Mouse (Mus musculus): ENCODE results near the gene Dnajc5. TPM values are rescaled to one million over a fixed set of nuclear protein-coding genes. Genes with fewer than 3 reads are reported as not detected.

The Dnajc5 gene
- polyA plus RNA-seq, 1 experiment: 52.7 TPM

DNA sequence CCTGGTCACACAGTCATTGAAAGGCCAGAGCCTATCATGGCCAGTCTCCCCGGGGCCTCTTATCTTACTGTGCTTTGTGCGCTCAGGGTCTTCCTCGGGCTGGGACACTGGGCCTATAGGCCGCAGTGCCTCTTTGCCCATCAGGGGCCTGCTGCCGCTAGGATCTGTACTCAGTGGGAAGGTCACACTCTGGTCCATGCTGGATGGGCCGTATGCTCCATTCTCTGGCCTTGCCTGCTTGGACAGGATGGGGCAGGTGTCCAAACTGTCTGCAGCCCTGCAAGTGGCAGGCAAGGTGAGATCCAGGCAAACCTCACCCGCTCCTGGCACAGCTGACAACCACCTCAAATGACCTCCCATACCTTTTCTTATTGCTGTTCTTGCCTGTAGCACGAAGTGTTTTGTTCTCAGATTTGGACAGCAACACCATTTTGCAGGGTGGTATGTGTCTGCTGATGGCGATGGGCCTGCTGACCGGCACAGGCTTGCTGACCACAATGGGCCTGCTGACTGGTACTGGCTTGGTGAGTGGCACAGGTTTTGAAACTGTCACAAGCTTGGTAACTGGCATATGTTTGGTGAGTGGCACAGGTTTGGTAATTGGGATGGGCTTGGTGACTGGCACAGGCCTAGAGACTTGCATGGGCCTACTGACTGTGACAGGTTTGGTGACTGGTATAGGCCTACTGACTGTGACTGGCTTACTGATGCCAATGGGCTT is 68.9 kb downstream of the Dnajc5 start:
- no peak for DNase-seq (ENCODE audit: low spot score)

DNA sequence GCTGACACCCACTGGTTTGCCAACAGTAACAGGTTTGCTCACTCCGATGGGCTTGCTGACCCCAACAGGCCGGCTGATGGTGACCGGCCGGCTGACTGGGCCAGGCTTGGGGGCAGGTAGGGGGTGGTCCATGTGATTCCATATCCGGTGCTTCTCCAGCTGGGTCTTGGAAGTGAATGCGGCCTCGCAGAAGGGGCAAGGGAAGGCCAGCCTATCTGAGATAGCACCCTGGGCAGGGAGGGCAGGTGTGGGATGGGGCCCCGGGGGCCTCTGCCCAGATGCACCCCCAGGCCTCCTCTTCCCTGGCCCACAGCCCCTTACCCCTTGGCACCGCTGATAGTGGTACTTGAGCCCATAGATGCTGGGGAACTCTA is 69.4 kb downstream of the Dnajc5 start:
- DNase-seq (ENCODE audit: low spot score): no peak

DNA sequence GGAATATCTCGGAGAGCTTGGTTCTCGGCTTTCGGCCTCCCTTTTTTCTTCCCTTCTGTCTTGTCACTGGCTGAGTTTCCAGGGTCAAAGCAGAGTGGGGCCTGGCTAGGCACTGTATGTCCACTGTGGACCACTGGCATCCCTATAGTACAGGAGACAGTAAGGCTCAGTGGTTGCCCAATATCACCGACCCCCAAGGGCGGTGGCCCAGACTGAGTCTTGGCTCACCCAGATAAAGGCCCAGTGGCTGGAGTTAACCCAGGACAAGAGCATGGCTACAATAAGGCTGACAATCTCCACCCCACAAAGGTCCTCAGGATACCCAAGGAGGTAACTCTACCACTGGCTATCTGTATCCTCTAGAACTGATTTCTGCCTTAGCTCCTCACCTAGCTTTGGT is 70.2 kb downstream of the Dnajc5 start:
- no peak for DNase-seq (ENCODE audit: low spot score)

DNA sequence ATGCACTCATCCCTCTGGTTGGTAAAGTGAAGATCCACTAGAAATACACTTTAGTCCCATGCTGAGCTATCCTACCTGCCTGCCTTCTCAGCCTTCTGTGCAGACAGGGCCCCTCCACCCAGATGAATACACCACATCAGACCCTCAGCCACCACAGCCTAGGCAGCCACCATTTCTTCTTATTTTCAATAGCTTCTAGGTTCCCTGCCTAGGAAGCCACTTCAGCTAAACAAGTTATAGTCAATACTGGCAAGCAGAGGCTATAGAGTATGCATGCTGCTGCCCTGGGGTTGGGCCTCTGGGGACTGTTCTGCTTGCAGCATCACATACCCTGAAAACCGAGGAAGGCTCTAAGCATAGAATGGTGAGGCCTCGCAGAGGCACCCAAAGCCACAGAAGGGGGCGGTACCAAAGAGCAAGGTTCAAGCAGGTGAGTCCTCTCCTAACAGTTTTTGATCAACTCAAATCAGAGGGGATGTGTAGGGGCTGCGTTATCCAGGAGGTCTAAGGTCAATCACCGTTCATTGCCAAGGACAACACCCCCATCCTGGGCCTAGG is 71.3 kb downstream of the Dnajc5 start, which contains the start of gene Prpf6:
Gene Prpf6 (plus strand): TSS at position 341 of the 558 bp plus-strand sequence.
- peak; percentile 20 for DNase-seq (ENCODE audit: low spot score)

DNA sequence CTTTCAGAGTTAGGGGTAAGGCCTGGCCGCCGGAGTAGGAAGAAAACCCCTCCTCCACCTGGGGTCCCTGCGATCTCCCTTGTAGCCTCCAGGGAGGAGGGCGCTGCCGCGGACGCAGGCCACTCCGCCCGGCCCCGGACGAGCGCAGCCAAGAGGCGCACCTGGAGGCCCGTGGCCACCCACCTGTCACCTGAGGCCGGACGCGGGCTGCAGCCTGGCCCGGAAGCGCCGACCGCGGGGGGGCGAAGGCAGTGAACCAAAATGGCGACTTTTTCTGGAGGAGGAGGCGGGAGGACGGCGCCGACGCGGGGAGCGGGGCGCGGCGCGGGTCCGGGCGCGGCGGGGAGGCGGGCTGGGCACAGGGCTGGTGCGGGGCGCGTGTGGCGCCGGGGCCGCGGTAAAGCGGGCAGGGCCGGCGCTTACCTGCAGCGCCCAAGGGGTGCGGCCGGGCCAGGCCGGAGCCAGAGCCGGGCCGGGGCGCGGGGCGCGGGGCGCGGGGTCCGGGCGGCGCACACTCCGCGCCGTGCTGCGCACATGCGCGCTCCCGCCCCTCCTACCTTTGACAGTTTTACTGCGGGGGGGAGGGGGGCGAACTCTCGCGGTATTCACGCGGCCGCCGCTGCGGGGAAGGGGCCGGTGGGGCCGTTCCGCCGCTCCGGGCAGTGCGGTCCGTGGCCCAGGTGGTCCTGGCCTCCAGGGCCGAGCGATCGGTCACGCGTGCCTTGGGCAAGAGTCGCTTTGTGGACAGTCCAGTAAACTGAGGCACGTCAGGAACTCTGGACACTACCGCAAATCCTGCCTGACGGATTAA is 72.2 kb downstream of the Dnajc5 start, which contains the start of gene Zfp512b:
Gene Zfp512b (minus strand): TSS at position 573 of the 811 bp plus-strand sequence.
- DNase-seq (ENCODE audit: low spot score): peak; percentile 72

DNA sequence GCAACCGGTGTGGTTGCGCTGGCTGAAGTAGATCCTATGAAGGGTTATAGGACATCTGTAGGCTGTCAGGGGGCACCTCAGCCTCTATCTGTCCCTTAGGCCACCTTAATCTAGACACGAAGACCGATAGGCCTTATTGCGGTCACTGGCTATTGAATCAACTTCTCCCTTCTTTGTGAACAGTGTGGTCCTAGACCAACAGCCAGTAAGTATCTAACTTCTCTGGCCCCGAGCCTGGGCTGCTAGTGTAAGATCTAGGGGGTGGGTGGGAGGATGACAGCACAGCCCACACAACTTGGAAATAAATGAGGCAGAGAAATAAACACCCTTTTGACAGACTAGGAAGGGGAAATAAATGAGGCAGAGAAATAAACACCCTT is 72.7 kb downstream of the Dnajc5 start:
- no peak for DNase-seq (ENCODE audit: low spot score)

DNA sequence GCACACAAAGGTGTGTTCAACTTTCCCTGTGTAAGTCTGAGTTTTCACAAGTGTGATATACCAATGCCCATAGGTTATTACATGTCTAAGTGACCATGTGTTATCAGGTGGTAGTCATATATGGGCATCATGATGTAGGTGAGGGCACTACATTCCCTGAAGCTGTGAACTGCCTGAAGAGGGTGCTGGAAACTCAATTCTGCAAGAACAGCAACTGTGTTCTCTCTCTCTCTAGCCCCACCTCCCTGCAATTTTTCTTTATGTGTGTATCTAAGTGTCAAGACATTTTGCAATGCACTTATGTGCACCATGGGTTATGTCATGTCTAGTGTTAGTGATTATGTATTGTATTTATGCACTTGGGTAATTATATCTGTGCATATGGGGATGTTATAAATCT is 73.7 kb downstream of the Dnajc5 start:
- no peak for DNase-seq (ENCODE audit: low spot score)

DNA sequence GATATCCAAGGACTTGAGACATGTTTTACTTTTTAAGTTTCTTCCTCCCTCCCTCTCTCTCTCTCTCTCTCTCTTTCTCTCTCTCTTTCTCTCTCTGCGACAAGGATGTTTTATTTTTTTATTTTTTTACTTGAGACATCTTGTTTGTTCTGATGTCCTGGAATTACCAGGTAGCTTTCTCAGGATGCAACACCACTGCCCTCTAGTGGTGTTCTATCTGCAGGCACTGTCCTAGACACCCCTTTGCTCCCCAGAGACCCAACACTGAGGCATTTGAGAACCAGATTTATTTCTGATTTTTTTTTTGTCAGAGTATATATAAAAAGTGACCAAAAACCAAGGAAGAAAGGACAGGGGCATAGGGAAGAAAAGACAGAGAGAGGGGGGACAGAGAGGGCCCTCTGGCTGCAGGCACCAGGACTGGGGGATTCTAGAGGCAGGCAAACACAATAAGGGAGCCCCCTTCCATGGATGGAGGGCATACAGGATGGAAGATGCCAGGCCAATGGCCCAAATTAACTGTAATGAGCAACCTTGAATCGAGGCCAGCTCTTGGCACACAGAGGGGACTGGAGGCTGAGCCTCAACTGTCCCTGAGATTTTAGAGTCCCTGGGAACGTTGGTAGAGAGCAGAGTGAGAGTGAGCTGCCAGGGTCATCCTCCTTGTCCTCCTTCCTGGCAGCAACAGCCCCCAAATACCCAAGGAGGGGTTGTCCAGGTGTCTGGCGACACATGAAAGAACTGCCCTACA is 74.8 kb downstream of the Dnajc5 start:
- no peak for DNase-seq (ENCODE audit: low spot score)

DNA sequence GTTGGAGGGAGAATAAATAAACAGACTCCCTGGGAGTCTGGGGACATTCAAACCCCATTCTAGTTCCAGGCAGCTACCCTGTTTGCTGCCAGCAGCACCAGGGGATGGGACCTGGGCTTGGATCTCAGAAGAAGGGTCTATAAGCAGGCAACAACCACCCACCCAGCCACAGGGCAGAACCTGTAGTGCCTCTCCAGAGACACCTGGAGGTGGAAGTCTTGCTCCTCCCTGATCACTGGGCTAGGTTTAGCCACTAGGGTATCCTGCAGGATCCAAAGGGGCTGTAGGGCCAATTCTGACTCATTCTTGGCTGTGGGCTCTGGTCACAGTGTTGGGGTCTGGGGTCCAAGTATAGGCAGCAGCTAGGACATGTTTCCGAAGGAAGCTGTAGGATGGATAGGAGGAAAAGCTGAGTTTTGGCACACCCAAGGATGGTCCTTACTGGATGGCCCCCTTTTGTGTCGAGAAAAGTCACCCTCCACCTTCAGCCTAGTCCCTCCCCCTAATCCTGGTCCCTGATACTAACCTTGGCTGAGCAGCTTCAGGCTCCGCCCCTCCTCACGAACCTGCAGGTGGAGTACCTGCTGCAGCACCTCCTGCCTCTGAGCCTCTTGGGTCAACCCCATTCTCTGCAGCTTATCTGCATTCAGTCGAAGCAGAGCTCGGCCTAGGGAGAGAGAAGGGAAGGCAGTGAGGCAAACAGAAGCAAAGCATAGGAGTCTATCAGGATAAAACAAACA is 76.1 kb downstream of the Dnajc5 start:
- DNase-seq (ENCODE audit: low spot score): no peak

DNA sequence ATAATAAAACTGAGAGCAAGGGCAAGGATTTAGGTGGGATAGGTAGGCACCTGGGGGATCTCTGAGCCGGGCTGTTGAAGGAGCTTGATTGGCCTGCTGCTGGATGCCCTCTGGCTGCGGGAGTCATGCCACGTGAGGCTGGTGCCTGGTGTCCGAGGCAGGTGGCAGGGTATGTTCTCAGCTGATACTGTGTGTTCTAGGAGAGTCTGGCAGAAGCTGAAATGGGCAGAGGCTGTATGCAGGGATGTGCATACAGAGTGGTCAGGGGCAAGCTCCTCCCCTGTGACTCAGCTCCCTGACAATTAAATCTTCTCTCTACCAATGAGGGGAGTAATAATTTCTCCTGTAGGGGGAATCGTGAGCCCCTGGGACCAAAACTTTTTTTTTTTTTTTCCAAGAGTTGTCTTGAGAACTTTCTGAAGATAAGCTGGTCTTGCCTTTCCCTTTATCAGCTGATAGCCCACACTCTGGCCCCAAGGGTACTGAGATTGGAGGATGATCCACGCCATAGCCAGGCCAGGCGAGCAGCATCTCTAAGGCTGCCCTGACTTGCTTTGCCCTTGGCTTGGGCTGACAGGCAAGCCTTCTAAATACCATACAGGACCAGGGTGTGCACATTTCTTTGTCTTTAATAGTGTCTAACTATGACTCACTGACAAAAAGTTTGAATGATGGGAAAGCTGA is 77.2 kb downstream of the Dnajc5 start:
- no peak for DNase-seq (ENCODE audit: low spot score)

DNA sequence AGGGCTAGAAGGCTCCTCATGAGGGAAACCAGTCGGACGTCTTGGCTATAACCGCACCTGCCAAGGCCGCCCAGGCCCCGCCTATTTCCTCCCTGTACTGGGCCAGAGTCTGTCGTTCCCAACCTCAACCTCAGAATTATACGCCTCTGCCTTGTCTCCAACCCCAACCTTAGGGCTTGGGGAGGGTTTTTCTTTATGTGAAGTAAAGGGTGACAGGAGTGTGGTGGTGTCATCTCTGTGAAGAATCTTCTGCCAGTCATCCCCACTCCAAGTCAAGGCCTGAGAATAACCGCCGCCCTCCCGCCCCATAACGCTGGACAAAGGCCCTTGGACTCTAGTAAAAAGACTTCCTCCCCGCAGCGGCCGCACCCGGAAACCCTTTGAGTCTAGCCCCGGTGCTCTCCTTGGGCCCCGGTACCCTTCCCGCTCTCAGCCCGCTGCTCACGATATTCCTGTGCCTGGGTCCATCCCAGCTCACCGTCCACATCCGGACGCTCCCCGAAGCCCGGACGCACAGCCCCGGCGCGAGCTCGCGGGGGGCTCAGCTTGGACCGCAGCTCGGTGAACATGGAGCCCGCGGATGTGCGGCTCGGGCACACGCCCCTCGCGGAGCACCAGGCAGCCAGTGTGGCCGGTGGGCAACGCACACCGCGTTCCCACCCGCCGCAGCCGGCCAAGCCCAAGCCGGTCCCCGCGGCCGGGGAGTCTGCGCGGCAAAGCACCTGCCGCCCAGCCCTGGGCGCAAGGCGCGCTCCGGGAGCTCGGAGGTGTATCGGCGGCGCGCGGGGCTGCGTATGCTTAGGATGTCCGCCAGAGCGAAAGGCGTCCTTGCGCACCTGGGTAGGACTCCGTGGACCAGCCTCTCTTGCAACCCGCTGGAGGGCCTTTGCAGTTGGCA is 78.4 kb downstream of the Dnajc5 start, which contains the start of gene Samd10:
Gene Samd10 (minus strand): TSS at position 759 of the 898 bp plus-strand sequence.
- DNase-seq (ENCODE audit: low spot score): peak; percentile 67

DNA sequence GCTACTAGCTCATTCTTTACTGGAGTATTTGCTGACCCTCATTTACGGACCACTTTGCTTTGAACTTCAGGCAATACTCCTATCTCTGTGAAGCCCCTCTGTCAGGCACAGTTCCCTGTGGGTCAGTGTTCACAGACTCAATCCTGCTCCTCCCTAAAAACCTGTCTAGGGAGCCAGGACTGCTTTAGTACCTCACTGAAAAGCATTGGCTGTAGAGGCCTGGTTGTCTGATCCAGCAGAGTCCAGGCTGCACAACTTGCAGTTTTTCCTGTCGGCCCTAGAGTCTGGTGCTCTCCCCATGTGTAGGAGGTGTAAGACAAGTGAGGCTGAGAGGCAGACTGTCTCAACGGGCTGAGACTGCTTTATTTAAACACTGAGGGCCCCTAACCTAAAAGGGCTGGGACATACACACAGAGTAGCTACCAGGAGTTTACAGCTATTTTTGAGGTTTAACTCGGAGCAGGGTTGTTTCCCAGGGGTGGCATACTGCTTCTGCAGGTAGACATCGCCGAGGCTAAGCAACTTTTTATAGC is 80.0 kb downstream of the Dnajc5 start:
- DNase-seq (ENCODE audit: low spot score): no peak

DNA sequence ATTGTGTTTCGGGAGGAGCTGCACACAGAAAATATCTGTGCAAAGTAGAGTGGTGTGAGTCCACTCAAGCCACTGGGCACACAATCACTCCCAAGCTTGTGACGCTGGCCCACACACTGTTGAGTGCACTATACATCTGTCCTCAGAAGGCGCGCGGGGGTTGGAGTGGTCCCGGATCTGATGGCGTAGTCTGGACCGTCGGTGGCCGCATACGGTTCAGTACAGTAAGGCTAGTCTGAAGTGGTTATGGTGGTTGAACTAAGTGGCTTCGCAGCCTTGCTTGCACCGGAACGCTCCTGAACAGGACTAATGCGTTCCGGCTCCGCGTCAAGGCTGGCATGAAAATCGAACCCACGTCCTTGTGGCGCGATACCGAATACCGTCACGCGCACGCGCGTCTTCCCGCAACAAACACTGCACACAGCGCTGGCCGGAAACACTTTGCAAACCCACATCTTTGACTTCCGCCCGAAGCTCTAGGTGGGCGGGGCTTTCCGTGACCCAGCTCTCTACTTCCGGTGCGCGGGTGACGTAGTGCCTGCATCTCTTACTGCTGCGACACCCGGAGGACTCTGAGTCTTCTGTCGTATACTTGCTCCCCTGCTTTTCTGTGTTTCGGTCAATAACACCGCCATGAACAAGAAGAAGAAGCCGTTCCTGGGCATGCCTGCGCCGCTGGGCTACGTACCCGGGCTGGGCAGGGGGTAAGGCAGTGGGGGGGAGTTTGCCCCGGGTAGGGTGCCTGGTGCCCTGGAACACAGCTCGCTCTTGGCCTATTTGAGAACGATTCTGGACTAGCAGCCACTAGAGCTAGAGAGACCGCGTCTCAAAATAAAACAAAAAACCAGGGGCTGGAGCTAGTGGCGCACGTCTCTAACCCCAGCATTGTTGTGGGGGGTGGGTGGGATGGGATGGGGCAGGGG is 80.8 kb downstream of the Dnajc5 start:
- peak; percentile 81 for DNase-seq (ENCODE audit: low spot score)

DNA sequence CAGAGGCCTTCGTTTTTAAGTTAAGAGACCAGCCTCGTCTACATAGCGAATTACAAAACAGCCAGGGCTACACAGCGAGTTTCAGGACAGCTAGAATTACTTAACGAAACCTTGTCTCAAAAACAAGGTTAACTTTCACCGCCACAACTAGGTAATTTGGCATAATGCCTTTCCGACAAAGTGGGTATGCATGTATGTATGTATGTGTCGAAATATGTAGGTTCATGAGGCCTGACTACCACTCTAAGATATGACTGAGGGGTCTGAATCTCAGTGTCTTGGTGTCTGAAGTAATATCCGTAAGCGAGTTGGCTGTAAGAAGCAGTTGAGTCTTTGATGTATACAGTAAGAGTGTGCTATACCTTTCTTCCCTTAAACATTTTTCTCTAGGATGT is 81.5 kb downstream of the Dnajc5 start:
- no peak for DNase-seq (ENCODE audit: low spot score)

DNA sequence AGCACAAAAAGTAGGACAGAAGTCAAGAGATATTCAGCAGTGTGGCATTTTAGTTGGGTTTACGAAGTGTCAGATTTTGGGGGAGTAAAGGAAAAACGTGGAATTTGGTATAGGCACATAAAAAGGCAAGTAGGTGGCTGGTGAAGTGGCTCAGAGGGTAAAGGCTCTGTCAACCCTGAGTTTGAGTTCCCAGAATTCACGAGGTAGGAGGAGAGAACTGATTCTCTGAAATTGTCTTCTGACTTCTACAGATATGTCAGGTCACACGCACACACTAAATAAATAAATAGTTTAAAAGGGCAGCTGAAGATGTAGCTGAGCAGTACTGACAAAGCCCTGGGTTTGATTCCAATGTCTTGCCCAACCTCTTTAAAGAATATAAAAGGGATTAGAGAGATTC is 82.1 kb downstream of the Dnajc5 start:
- no peak for DNase-seq (ENCODE audit: low spot score)
